Mouse (Mus musculus): Measurements from ENCODE around the gene Gm20388. TPM values are rescaled to one million over a fixed set of nuclear protein-coding genes. Genes with fewer than 3 reads are reported as not detected.

Gene Gm20388
- total RNA-seq, 2 experiments from 2014 or later = not detected

DNA sequence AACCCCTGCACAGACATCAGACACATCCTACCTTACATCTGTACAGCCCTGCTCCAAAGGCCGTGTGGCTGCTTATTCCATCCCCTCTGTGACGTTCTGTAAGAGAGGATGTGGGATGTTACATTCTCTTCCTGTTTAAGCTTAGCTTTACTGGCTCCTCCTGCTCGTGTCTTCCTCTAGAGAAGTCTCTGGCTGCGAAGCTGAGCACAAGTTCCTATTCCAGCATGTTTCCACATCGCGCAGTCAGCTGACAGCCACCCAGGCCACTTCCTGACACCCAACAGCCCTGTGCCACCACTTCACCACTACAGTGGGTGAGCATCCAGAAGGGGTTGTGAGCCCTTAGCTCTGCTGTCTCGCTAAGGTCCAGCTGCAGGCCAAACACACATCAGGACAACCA, 1881.5 kb downstream of the Gm20388 start:
- no peak for DNase-seq (ENCODE audit: low spot score in 2 of 2)

DNA sequence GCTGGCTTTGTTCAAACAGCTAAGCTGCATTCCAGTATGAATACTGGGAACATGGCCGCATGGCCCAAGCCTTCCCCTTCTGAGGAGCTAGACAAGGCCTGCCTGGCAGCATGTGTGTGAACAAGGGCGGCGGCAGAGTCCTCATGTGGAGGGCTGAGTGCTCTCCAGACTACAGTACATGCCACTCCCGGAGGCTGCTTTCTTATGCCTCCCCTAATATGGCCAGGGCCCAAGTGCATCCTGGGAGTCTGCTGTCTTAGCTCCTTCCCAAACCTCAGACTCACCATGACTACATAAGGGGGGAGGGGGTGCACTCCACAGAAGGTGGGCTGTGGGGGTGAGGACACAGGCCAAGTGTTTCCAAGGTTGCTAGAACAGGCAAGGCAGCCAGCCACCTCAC, 1882.0 kb downstream of the Gm20388 start:
- no peak for DNase-seq (ENCODE audit: low spot score in 2 of 2)

DNA sequence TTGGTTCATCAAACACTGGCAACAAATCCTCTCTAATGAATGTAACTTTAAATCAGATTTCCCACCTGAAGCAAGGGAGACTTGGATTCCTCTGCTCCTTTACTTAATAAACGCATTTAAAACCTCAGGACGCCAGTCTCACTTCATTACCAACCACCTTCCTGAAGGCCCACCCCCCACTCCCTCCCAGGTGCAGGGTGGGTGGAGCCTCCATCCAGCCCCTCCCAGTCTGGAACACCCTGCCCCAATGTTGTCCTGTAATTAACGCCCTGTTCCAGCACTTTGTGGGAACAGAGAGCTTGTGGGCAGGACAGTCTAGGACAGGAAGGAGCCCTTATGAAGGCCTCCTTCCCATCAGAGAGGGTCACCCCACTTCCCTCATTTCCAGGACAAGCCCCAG, 1883.5 kb downstream of the Gm20388 start:
- no peak for DNase-seq (ENCODE audit: low spot score in 2 of 2)

DNA sequence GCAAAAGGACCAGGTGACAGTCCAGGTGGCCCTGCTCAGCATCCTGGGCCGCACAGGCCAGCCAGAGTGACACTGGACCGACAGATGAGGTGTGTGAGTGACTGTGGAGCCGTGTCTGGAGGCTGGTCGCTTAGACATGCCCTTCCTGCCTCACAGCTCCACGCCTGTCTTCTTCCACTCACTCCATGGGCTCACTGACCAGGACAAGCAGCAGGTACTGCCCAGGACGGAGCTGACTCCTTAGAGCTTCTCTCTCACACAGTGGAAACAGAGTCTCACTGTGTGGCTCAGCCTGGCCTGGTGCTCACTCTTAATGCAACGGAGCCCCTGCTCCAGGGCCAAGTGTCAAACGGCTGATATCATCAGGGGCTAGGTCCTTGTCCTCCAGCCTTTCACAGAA, 1884.8 kb downstream of the Gm20388 start:
- DNase-seq (ENCODE audit: low spot score in 2 of 2) = no peak

DNA sequence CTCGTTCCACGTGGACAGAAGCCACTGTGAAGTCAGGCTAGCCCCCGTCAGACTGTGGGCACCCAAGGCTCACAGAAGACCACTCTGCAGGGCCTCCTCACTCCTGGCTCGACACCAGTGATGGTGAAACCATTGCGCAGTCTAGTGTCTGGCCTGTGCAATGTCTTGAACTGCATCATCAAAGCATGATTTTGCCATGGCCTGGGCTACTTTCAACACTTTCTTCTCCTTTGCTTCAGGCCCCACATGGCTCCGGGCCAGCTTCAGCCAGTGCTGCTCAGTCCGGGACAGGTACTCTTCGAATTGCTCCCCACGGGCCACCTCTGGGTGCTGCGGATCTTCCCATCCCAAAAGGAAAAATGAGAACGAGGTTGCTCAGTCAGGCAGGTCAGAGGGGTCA, 1885.8 kb downstream of the Gm20388 start:
- DNase-seq (ENCODE audit: low spot score in 2 of 2) = no peak

DNA sequence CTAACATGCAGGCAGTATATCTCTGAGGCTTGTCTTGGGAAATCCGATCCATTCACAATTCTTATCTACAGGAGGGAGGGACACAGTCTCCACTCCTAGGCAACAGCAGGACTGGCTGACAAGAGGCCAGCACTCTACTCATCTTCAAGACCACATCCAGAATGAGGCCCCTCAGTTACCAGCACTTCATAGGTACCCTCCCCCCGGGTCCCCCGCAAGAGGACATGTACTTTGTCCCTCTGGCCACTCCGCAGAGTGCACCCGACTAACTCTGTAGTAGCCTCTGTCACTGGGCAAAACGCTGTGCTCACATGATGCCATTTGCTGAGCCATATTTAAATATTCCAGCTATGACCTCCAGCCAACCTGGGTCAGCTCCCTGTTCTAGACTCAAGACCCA, 1887.8 kb downstream of the Gm20388 start:
- DNase-seq (ENCODE audit: low spot score in 2 of 2) = no peak

DNA sequence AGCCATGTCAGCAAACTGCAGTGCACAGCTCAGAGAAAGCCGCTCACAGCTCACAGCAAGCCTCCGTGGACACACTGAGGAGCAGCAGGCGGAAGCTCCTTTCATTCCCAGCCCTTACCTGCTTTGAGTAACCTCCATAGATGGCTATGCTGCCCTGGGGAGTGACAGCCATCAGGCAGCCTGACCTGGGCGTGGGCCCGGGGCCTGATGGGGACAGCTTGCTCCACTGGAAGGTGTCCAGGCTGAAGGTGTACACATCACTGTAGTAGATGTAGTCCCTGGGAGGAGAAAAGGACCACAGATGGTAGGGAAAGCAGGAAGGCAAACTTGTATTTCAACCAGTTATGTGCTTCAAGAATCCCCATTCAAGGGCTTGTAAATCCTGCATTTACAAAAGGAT, 1894.2 kb downstream of the Gm20388 start:
- DNase-seq (ENCODE audit: low spot score in 2 of 2) = no peak

DNA sequence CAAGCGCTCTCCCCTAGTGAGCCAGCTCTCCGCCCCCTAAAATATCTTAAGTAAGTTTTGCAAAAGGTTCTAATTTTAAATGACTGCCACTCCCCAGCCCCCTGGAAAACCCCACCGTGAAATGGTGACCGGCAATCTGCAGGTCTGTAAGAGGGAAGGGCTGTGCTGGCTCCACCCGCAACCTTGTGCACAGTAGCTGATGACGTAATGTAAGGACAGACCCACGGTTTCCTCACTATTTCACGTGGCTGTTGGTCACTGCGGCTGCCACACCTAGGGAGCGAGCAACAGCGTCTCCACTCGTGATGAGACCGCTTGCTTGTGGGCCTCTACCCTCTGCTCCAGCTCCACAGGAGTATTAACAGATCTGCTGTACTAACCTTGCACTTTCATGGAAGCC, 1895.5 kb downstream of the Gm20388 start:
- DNase-seq (ENCODE audit: low spot score in 2 of 2) = no peak

DNA sequence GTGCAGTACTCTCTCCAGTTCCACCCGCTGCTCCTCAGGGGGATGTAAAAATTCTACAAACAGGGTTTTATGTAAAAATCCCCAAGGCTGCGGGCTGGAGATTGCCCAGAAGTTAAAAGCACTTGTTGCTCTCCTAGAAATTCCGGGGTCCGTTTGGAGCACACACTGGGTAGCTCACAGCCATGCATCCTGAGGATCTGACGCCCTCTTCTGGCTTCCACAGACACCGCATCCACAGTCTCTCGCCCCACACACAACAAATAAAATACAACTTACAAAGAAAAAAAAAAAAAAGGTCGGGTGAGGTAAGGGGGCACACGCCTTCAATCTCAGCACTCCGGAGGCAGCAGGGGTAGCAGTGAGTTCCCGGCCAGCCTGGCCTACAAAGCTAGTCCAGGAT, 1897.4 kb downstream of the Gm20388 start:
- DNase-seq (ENCODE audit: low spot score in 2 of 2) = no peak

DNA sequence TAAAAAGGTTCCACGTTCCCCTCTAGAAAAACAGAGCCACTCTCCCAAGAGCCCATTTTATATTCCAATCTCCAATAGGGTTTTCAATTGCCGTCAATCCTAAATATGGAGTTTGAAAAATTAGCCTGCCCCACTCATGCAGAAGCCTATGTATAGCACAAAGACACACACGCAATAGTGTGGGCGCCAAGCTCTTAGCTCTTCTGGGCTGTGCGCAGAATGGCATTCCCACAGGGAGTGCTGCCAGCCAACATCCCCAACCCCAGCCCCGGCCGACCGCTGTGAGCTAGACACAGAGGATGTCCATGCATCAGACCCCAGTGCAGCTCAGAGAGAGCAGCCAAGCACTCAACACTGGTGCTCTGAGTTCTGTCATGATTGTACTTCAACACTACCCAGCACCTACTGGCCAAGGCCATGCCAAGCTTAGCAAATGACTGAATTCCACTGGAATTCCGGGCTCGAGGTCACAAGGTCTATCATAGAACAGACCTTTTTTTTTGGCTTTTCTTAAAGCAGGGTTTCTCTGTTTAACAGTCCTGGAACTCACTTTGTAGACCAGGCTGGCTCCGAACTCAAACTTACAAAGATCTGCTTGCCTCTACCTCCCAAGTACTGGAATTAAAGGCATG, 1899.0 kb downstream of the Gm20388 start:
- no peak for DNase-seq (ENCODE audit: low spot score in 2 of 2)

DNA sequence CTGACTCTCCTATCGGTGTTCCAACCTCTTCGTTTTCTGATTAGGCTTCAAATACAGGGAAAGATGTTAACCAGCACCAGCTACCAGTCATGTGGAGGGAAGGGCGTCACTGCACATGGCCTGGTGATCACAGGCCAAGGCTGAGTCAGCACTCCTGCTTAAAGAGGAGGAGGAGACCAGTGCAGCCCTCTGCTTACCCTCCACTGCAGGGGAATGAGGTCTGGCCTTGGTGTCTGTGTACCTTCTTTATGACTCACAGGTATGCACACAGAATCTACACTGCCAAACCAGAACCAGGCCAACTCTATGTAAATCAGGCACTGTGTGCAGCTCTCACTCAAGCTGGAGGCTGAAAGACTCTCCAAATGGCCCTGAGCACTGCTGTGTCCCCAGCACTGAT, 1900.9 kb downstream of the Gm20388 start:
- no peak for DNase-seq (ENCODE audit: low spot score in 2 of 2)

DNA sequence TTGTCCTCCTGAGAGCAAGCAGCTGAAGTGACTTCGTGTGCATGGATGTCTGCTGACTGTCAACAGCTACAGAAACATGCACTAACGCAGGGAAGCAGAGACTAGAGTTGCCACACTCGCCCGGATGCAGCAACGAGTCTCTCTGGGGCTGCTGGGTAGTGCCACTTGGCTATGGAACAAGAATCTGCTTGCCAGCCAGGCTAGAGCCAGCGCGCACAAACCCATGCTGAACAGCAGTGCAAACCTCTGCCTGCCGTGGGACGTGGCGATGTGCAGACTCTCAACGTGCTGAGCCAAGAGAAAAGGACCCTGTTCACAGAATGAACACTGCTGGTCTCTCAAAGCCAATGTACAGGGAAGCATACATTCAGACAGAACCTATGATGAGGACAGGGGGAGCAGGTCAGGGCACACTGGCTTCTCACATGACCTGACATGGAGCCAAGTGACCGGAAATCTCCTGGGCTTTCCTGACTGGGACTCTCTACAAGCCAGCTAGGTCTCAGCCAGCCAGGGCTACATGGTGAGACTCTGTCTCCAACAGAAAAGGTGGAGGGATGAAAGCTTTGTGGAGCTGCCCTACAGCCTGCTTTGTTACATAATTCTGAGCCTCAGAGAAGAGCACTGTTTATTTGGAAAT, 1901.4 kb downstream of the Gm20388 start:
- no peak for DNase-seq (ENCODE audit: low spot score in 2 of 2)

DNA sequence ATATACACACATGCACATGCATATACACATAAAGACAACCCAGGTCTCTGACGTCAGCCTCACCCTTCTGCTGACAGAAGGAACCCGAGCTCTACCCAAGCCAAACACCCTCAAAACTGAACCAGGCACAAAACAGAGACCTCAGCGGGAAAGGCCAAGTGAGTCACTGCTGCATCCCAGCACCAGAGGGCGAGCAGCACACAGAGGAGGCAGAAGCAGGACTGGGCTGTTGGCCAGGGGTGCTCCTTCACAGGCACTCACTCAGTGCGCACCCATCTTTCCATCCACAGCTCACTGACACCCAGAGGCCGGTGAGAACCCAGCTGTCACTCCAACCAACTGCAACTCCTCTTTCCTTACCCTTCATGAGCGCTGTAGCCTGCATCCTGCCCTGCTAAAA, 1907.6 kb downstream of the Gm20388 start:
- DNase-seq (ENCODE audit: low spot score in 2 of 2) = no peak

DNA sequence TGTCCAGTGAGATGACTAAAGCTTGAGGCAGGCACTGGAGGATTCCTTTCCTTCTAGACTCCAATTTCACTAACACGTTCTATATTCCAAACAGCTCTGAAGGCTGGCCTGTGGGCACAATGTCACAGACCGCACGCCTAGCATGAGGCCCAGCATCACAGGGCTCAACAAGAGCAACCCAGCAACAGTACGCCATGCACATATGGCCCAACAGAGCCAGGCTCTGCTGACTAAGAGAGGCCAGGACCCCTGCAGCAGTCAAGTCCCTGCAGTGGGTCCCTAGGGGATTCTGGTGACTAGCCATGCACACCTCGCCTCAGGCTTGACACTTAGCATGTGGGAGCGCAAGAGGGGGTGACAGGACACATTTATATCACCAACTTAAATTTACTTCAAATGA, 1910.2 kb downstream of the Gm20388 start:
- no peak for DNase-seq (ENCODE audit: low spot score in 2 of 2)

DNA sequence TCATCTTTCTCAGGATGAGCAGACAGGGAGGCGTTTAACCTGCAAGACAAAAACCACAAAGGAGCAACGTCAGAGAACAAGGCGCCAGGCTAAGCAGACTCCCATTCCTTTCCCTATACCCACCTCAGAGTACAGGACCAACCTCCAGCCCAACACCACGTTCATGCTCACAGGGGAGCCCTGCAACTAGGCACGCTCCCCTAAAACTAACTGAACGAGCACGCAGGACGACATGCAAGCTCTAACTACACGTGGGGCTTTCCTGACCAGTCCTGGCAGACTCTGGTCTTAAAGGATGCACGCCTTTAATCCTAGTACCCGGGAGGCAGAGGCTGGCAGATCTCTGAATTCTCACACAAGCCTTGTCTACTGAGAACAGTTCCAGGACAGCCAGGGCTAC, 1910.7 kb downstream of the Gm20388 start:
- no peak for DNase-seq (ENCODE audit: low spot score in 2 of 2)

DNA sequence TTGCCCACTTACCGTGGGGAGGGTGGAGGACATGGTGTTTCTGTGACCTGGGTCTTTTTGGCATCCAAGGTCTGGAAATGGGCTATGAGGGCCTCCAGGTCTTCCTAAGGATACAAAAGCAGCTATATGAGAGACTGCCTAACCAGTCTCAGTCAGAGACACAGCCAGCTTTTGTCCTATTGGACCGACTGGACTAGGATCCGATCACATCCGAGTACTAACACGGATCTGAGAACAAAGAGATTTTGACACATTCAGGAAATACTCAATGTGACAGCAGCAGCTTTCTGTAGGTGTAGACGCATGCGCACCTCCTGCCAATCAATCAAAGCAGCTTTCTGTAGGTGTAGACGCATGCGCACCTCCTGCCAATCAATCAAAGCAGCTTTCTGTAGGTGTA, 1911.1 kb downstream of the Gm20388 start:
- no peak for DNase-seq (ENCODE audit: low spot score in 2 of 2)

DNA sequence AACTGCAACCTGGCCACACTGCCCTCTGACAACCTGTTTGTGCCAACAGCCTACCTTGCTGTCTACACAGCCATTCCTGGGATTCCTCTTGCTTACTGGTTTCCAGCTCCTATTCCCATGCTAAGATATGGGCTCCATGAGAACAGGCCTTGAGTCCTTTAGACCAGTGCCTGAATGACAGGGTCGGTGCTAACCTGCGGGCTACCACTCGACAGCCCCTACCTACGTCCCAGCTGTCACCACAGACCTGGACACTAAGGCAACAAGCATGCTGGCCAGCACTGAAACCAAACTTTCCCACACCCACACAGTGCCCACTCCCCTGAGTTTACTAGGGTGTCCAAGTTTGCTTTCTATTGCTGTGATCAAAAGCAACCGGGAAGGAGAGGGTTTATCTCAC, 1917.1 kb downstream of the Gm20388 start:
- no peak for DNase-seq (ENCODE audit: low spot score in 2 of 2)

DNA sequence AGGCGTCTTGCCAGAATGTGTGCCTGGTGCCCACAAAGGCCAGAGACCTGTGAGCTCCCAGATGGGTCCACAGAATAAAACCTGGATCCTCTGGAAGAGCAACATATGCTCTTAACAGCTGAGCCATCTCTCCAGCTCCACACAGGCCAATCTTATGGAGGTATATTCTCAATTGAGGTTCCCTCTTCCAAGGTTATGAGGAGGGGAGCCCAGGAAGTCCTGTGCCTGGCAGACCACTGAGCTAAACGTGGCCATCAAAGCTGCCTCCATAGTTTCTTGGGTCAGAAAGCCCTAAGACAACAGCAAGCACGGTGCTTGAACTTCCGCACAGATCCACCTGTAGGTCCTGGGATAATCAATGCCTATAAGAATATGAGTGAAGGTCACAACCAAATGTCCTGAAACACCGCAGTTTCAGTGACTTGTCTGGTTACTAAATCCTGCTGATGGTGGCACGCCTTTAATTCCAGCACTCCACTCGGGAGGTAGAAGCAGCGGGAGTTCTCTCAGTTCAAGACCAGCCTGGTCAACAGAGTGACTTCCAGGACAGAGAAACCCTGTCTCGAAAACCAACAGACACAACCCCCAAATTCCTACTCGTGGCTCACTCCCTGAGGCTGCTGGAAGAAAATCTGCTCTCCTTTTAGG, 1917.9 kb downstream of the Gm20388 start:
- DNase-seq (ENCODE audit: low spot score in 2 of 2) = no peak

DNA sequence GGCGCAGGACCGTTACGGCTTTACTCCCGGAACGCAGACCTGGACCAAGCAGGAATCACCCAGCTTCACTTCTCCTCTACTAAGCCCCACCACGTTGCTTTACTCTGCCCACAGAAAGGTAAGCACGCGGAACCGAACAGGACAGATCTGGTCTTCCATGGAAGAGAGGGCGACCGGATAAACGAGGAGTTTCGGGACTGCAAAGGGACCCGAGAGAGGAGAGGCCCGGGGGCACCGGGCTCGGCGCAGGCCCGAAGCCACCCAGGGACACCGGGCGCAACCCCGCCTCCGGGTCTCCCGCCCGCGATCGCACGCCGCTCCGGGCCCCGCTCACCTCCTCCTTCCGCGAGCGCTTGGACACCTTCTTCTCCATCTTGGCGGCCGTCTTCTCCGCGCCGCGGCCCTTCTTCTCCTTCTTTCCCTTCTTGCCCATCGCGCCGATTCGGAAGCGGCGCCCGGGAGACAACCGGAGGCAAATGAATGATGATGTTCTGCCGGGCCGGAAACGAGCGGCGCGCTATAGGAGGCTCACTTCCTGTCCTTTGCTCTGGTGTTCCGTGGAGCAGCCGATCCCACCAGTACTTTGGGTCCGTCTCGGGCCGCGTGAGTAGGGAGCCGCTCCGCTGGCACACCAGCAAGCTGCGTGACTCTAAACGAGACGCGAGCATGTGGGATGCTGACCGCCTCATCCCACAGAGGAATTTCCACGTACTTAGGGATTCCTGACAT, 1918.6 kb downstream of the Gm20388 start, which contains the start of gene Klhdc4:
Gene Klhdc4 (minus strand): TSS at position 522 of the 729 bp plus-strand sequence.
- DNase-seq (ENCODE audit: low spot score in 2 of 2) = peak; percentile 93

DNA sequence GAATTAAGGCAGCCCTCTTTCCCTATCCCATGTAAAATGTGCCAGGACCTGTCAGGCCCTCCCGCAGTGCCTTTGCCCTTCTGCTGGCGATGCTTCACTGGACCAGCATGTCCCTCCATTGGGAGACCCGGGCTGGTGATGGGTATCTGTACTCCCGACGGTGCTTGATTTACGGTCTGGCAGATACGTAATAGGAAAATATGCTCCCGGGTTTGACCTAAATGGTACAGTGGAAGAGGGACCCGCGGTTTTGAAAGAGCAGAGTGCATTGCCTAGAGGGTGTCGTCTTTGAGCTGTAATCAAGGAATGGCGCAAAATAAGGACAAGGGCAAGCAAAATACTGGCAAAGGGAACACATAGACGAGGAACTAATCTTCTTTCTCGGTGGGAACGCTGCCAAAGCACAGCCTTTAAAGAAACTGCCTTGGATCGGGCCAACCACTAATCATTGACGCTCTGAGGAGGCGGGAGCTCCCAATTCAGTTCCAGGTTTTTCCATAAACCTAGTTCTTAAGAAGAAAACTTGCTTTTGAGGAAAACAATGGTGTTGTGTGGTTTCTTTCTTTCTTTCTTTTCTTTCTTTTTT, 1919.2 kb downstream of the Gm20388 start:
- peak in 1 of 2 experiments; percentile 41 for DNase-seq (ENCODE audit: low spot score in 2 of 2)

DNA sequence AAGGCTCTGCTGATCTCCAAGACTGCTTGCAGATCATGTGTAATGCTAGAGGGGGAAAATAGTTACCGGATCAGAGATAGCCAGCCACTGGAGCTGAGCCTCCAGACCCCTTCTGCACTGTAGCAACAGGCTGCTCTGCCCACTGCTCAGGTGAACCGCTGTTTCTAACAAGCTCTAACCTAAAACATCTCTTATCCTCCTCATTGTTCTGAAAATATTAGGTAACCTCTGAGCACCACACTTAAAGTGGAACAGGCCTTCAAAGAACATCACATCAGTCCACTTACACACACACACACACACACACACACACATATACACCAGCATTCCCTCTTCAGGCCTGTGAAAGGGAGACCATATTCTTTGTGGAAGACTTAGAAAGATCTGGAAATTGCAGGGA, 1921.4 kb downstream of the Gm20388 start:
- DNase-seq (ENCODE audit: low spot score in 2 of 2) = no peak

DNA sequence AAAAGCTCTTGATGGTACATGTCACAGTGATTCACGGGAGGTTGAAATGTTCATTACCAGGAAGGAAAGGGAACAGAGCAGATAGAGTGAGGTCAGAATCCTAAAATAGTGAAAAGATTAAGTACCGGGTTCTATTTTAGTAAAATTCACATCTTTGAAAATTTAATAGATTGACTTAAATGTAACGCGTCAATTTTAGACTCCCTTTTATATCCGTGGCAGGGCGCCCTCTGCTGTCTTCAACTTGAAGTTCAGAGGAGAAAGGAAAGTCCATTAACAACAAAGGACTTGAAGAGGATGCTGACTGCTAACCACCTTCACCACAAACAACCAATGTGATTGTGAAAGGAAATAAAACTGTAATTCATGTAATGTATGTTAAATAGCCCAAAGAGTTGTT, 1921.9 kb downstream of the Gm20388 start:
- peak; percentile 75 to 81 for DNase-seq (ENCODE audit: low spot score in 2 of 2)
